Mouse (Mus musculus) hindbrain, embryonic 11.5 days (tissue): ENCODE data around the gene Nts. TPM values are rescaled to one million over a fixed set of nuclear protein-coding genes. Genes with fewer than 3 reads are reported as not detected.
A peak's percentile ranks its signal among the peaks of the same experiment; 100 is the strongest.

ENCODE experiments used
- ATAC-seq: fragments of 200-750 bp; cut with Nextera tagmentation; 2 replicates; pipeline ENCODE4 v1.8.0; 2017; ENCODE audit warnings: mild to moderate bottlenecking, moderate TSS enrichment, moderate library complexity; ENCODE audit not compliant: low FRiP score
- DNase-seq: peaks from one replicate; pipeline ENCODE4 v3.0.0-alpha.2; 2015; ENCODE audit warnings: low spot score
- H3K27ac ChIP-seq: fragments of 300-500 bp; sonication (generic); 2 replicates; pipeline ENCODE4 v1.5.1; 2014; ENCODE audit warnings: mild to moderate bottlenecking, low read depth, low read length
- H3K27me3 ChIP-seq: fragments of 300-500 bp; sonication (generic); 2 replicates; pipeline ENCODE4 v1.6.1; 2014; ENCODE audit warnings: mild to moderate bottlenecking, low read length, moderate library complexity, mixed read lengths; ENCODE audit not compliant: control insufficient read depth, insufficient read depth
- H3K36me3 ChIP-seq: fragments of 300-500 bp; sonication (generic); 2 replicates; pipeline ENCODE4 v1.6.1; 2014; ENCODE audit warnings: mild to moderate bottlenecking, low read length, moderate library complexity, mixed read lengths; ENCODE audit not compliant: control insufficient read depth, insufficient read depth
- H3K4me1 ChIP-seq: fragments of 300-500 bp; sonication (generic); replicated peaks from 2 replicates; pipeline ENCODE4 v1.6.1; 2014; ENCODE audit warnings: low read length, mixed read lengths; ENCODE audit not compliant: control insufficient read depth, insufficient read depth
- H3K4me2 ChIP-seq: fragments of 300-500 bp; sonication (generic); replicated peaks from 2 replicates; pipeline ENCODE4 v1.6.1; 2014; ENCODE audit warnings: mild to moderate bottlenecking, low read depth, low read length
- H3K4me3 ChIP-seq: fragments of 300-500 bp; sonication (generic); 2 replicates; pipeline ENCODE4 v1.5.1; 2014; ENCODE audit warnings: low read depth, low read length
- H3K9ac ChIP-seq: fragments of 300-500 bp; sonication (generic); 2 replicates; pipeline ENCODE4 v1.6.1; 2014; ENCODE audit warnings: low read depth, low read length
- H3K9me3 ChIP-seq: fragments of 300-500 bp; sonication (generic); 2 replicates; pipeline ENCODE4 v1.6.1; 2016; ENCODE audit warnings: low read length; ENCODE audit not compliant: control insufficient read depth
- WGBS: fragments of 180-500 bp; shearing (Covaris S2); extraction: QIAGEN DNeasy Blood & Tissue Kit; methylation state at CpG from one replicate; pipeline ENCODE4 v1.1.7; 2014; 5-methylcytosine and 5-hydroxymethylcytosine counted together
- polyA plus RNA-seq: library from polyadenylated mRNA; unstranded; fragments of >200 nt; fragmentation: Nextera tagmentation; extraction: Ambion mirVana; gene quantifications from 2 replicates; pipeline ENCODE4 v1.2.1, GENCODE M21; 2014

Nts gene
- polyA plus RNA-seq = 0.32 and 0.99 TPM in 2 replicates

- Histone ChIP-seq H3K9me3 (no peaks in the 10 kb centered on the region), H3K4me2 (no peak within 1 kb of the TSS), H3K9ac (no peak within 1 kb of the TSS), H3K36me3 (no peaks in the 10 kb centered on the region), H3K4me3 (no peak within 1 kb of the TSS), H3K27ac (no peak within 1 kb of the TSS), H3K27me3 (no peaks in the 10 kb centered on the region), H3K4me1 (no peaks in the 10 kb centered on the region)
- ATAC-seq (0 out of 2 replicates have a peak, but pooled peaks have one; percentile 19), DNase-seq (no peak)
- WGBS = 29% methylated on average over 3 of the region's 3 CpGs
These were observed at the start of gene Nts for GRCm38 (mm10) chr10:102490386-102490785. Nts (minus strand) TSS chr10:102490486.

- no peak for DNase-seq
- H3K9me3 ChIP-seq = no peaks in the 10 kb centered on the region
- no peak overlapping the region for H3K4me2 ChIP-seq
- no peak overlapping the region for H3K9ac ChIP-seq
- H3K27ac ChIP-seq = no peak overlapping the region
- no peaks in the 10 kb centered on the region for H3K4me1 ChIP-seq
- H3K27me3 ChIP-seq = no peaks in the 10 kb centered on the region
- H3K36me3 ChIP-seq = no peaks in the 10 kb centered on the region
- no peak overlapping the region for H3K4me3 ChIP-seq
- 79% methylated on average over 3 of the region's 3 CpGs for WGBS
- no peak for ATAC-seq
These were observed 37.6 kb upstream of the Nts start for GRCm38 (mm10) chr10:102527901-102528300.

- no peak for DNase-seq
- Histone ChIP-seq H3K4me2 (no peak overlapping the region), H3K4me1 (no peaks in the 10 kb centered on the region), H3K27me3 (no peaks in the 10 kb centered on the region), H3K9ac (no peak overlapping the region), H3K36me3 (no peaks in the 10 kb centered on the region), H3K27ac (no peak overlapping the region), H3K9me3 (no peaks in the 10 kb centered on the region), H3K4me3 (no peak overlapping the region)
- ATAC-seq = no peak
- WGBS = 39% methylated on average over 1 of the region's 1 CpGs
These were observed 23.9 kb upstream of the Nts start for GRCm38 (mm10) chr10:102514159-102514558.

GRCm38 (mm10) chr10:102511807-102512461 is 21.6 kb upstream of the Nts start, which contains the start of gene Rassf9:
Rassf9 (plus strand) TSS chr10:102512222.
- Histone ChIP-seq H3K4me2 (no peak within 1 kb of the TSS), H3K27ac (peak within 1 kb of the TSS; percentile 36; the same call in 1 of the 2 replicates)
- peak; percentile 70; the same call in 1 of the 2 replicates for ATAC-seq

GRCm38 (mm10) chr10:102511461-102511806 is 21.1 kb upstream of the Nts start:
- Histone ChIP-seq H3K36me3 (no peaks in the 10 kb centered on the region), H3K9me3 (no peaks in the 10 kb centered on the region), H3K27ac (no peak overlapping the region), H3K9ac (no peak overlapping the region), H3K4me3 (no peak overlapping the region), H3K27me3 (no peaks in the 10 kb centered on the region), H3K4me1 (no peaks in the 10 kb centered on the region), H3K4me2 (no peak overlapping the region)
- ATAC-seq = peak; percentile 34; the same call in 1 of the 2 replicates
- no peak for DNase-seq
- 39% methylated on average over 3 of the region's 3 CpGs for WGBS

More at GRCm38 (mm10) chr10:102511807-102512461, 21.6 kb upstream of the Nts start, which contains the start of gene Rassf9:
- Histone ChIP-seq H3K27me3 (no peaks in the 10 kb centered on the region), H3K4me3 (no peak within 1 kb of the TSS), H3K9me3 (no peaks in the 10 kb centered on the region), H3K36me3 (no peaks in the 10 kb centered on the region), H3K4me1 (no peaks in the 10 kb centered on the region), H3K9ac (no peak within 1 kb of the TSS)
- WGBS = 24% methylated on average over 5 of the region's 5 CpGs
- peak; percentile 22 for DNase-seq

- H3K4me2 ChIP-seq = no peak overlapping the region
- no peaks in the 10 kb centered on the region for H3K27me3 ChIP-seq
- no peak overlapping the region for H3K4me3 ChIP-seq
- no peak for DNase-seq
- no peak overlapping the region for H3K9ac ChIP-seq
- no peak overlapping the region for H3K27ac ChIP-seq
- no peak for ATAC-seq
- no peaks in the 10 kb centered on the region for H3K36me3 ChIP-seq
- WGBS = 65% methylated on average over 4 of the region's 4 CpGs
- no peaks in the 10 kb centered on the region for H3K4me1 ChIP-seq
- no peaks in the 10 kb centered on the region for H3K9me3 ChIP-seq
These were observed 17.1 kb upstream of the Nts start for GRCm38 (mm10) chr10:102507386-102507785.

GRCm38 (mm10) chr10:102498754-102499153 is 8.5 kb upstream of the Nts start:
- Histone ChIP-seq H3K9me3 (no peaks in the 10 kb centered on the region), H3K9ac (no peak overlapping the region), H3K27ac (no peak overlapping the region), H3K4me3 (no peak overlapping the region), H3K27me3 (no peaks in the 10 kb centered on the region), H3K4me2 (no peak overlapping the region), H3K4me1 (no peaks in the 10 kb centered on the region), H3K36me3 (no peaks in the 10 kb centered on the region)
- DNase-seq = peak; percentile 45
- 30% methylated on average over 4 of the region's 4 CpGs for WGBS
- peak; percentile 45; the same call in 1 of the 2 replicates for ATAC-seq

- ATAC-seq (no peak), DNase-seq (peak; percentile 66)
- H3K27ac ChIP-seq = no peak overlapping the region
- no peak overlapping the region for H3K4me2 ChIP-seq
- H3K4me1 ChIP-seq = no peaks in the 10 kb centered on the region
- no peaks in the 10 kb centered on the region for H3K9me3 ChIP-seq
- H3K9ac ChIP-seq = no peak overlapping the region
- no peaks in the 10 kb centered on the region for H3K36me3 ChIP-seq
- WGBS = 22% methylated on average over 3 of the region's 3 CpGs
- H3K27me3 ChIP-seq = no peaks in the 10 kb centered on the region
- no peak overlapping the region for H3K4me3 ChIP-seq
These were observed 1.5 kb upstream of the Nts start for GRCm38 (mm10) chr10:102491792-102492191.

- no peaks in the 10 kb centered on the region for H3K9me3 ChIP-seq
- H3K4me2 ChIP-seq = no peak overlapping the region
- DNase-seq (no peak), ATAC-seq (no peak)
- 77% methylated on average over 2 of the region's 2 CpGs for WGBS
- H3K4me1 ChIP-seq = no peaks in the 10 kb centered on the region
- no peak overlapping the region for H3K9ac ChIP-seq
- H3K27me3 ChIP-seq = no peaks in the 10 kb centered on the region
- no peak overlapping the region for H3K4me3 ChIP-seq
- H3K27ac ChIP-seq = no peak overlapping the region
- no peaks in the 10 kb centered on the region for H3K36me3 ChIP-seq
These were observed 20.9 kb downstream of the Nts start for GRCm38 (mm10) chr10:102469412-102469811.
